Mouse (Mus musculus): Measurements from ENCODE around the gene Gm21776. TPM values are rescaled to one million over a fixed set of nuclear protein-coding genes. Genes with fewer than 3 reads are reported as not detected.
"Not testable (repeated sequence)": the region's sequence is repeated elsewhere in the genome, so short reads cannot be mapped to it uniquely, and the experiment has no call there.

Gm21776 gene
- not detected in 2 replicates for polyA plus RNA-seq (2014; fragmentation: Nextera tagmentation; extraction: Ambion mirVana)

DNA sequence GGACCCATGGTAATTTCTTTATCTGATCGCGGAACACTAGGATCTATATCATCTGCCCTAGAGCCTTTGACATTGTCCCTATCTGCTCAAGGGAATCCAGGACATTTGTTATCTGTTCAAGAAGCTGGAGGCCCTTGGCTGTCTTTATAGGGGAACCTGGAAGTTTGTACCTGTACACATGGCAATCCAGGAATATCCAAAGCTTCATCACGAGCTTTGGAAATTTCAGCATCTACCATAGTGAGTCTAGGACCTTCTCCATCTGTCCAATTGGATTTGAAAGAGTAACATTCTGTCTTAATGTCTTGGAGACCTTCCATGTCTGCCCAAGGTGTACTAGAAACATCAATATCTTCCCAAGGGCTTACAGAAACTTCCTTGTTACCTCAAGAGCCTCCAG is at the start of gene Gm21776:
TSS of gene Gm21776 (plus strand) at position 301 of the 400 bp plus-strand sequence.
- not testable (repeated sequence) for H3K4me3 ChIP-seq (ENCODE audit: low read depth, low read length); H3K36me3 ChIP-seq (ENCODE audit: control insufficient read depth, insufficient read depth, low read length); H3K4me2 ChIP-seq (ENCODE audit: low read depth, low read length, severe bottlenecking); ATAC-seq (replicated peaks; ENCODE audit: low FRiP score); H3K4me1 ChIP-seq (replicated peaks; ENCODE audit: control insufficient read depth, insufficient read depth, low read length); H3K9me3 ChIP-seq (ENCODE audit: control insufficient read depth, low read length); H3K27ac ChIP-seq (ENCODE audit: low read depth, low read length); H3K27me3 ChIP-seq (ENCODE audit: control insufficient read depth, insufficient read depth, low read length); DNase-seq (ENCODE audit: low spot score); H3K9ac ChIP-seq (ENCODE audit: low read length)
- WGBS = no CpG with 5 or more reads among the region's 3 CpGs

All from forebrain, embryonic 11.5 days (tissue).